Mouse (Mus musculus): Measurements from ENCODE around the gene Fam117b.

Fam117b gene

GRCm38 (mm10) chr1:59913869-59914225 lies 1.0 kb downstream of the Fam117b start:
- DNase-seq = peak; percentile 35 to 67

- no peak for DNase-seq
Measured at GRCm38 (mm10) chr1:59914799-59915198, 2.0 kb downstream of the Fam117b start.

- no peak for DNase-seq
Measured at GRCm38 (mm10) chr1:59915843-59916610, 3.2 kb downstream of the Fam117b start.

GRCm38 (mm10) chr1:59917401-59917800 lies 4.6 kb downstream of the Fam117b start:
- no peak for DNase-seq

- DNase-seq = no peak
Measured at GRCm38 (mm10) chr1:59918075-59918474, 5.3 kb downstream of the Fam117b start.

GRCm38 (mm10) chr1:59923201-59923600 lies 10.4 kb downstream of the Fam117b start:
- DNase-seq = no peak

GRCm38 (mm10) chr1:59923673-59924072 lies 10.9 kb downstream of the Fam117b start:
- DNase-seq = no peak

GRCm38 (mm10) chr1:59924411-59924810 lies 11.6 kb downstream of the Fam117b start:
- DNase-seq = no peak

GRCm38 (mm10) chr1:59926021-59926672 lies 13.3 kb downstream of the Fam117b start:
- DNase-seq = no peak

- DNase-seq = no peak
Measured at GRCm38 (mm10) chr1:59927131-59927680, 14.4 kb downstream of the Fam117b start.

- DNase-seq = no peak
Measured at GRCm38 (mm10) chr1:59930926-59931325, 18.1 kb downstream of the Fam117b start.

GRCm38 (mm10) chr1:59932991-59933390 lies 20.2 kb downstream of the Fam117b start:
- peak in 1 of 2 experiments; percentile 42 for DNase-seq

GRCm38 (mm10) chr1:59941063-59941462 lies 28.3 kb downstream of the Fam117b start:
- no peak for DNase-seq

GRCm38 (mm10) chr1:59942057-59942790 lies 29.4 kb downstream of the Fam117b start:
- DNase-seq = no peak

- peak in 1 of 2 experiments; percentile 39 for DNase-seq
Measured at GRCm38 (mm10) chr1:59943825-59944224, 31.0 kb downstream of the Fam117b start.

- no peak for DNase-seq
Measured at GRCm38 (mm10) chr1:59945969-59946368, 33.2 kb downstream of the Fam117b start.

GRCm38 (mm10) chr1:59947509-59947908 lies 34.7 kb downstream of the Fam117b start:
- DNase-seq = no peak

- DNase-seq = no peak
Measured at GRCm38 (mm10) chr1:59957206-59957605, 44.4 kb downstream of the Fam117b start.

GRCm38 (mm10) chr1:59959941-59960340 lies 47.1 kb downstream of the Fam117b start:
- no peak for DNase-seq

GRCm38 (mm10) chr1:59966171-59966785 lies 53.5 kb downstream of the Fam117b start:
- DNase-seq = no peak

- peak; percentile 62 to 64 for DNase-seq
Measured at GRCm38 (mm10) chr1:59967291-59967690, 54.5 kb downstream of the Fam117b start.

- DNase-seq = no peak
Measured at GRCm38 (mm10) chr1:59986626-59987025, 73.8 kb downstream of the Fam117b start.

All from kidney, postnatal 25 days (tissue).